Mouse (Mus musculus): Measurements from ENCODE around the gene Ces2h. TPM values are rescaled to one million over a fixed set of nuclear protein-coding genes. Genes with fewer than 3 reads are reported as not detected.
"Not testable (repeated sequence)": the region's sequence is repeated elsewhere in the genome, so short reads cannot be mapped to it uniquely, and the experiment has no call there.

Gene Ces2h
- polyA plus RNA-seq, 1 experiment from 2014 or later, result not detected

DNA sequence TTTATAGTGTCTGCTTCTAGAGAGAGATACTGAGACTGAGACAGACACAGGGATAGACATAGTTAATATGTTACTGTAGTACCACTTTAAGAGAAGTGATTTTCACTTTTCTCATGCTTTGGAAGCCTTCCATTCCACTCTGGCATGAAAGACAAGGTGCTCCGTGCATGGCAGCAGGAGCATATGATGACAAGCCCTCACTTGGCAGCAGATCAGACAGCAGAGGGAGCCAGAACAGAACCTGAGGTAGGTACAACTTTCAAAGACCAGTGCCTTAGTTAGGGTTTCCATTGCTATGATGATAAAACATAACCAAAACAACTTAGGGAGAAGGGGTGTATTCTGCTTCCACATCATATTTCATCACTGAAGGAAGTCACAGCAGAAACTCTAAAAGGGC is 22.4 kb downstream of the Ces2h start:
- Histone ChIP-seq H3K27ac (replicated peaks) (no peak overlapping the region), H3K4me2 (no peak overlapping the region), H3K9me3 (no peaks in the 10 kb centered on the region), H3K27me3 (replicated peaks) (no peaks in the 10 kb centered on the region), H3K9ac (no peak overlapping the region), H3K36me3 (no peaks in the 10 kb centered on the region), H3K4me1 (no peaks in the 10 kb centered on the region), H3K4me3 (no peak overlapping the region)
- WGBS, result 33% methylated on average over 1 of the region's 1 CpGs
- no peak for ATAC-seq (ENCODE audit: extremely low read depth, insufficient number of reproducible peaks, low FRiP score, low TSS enrichment)

DNA sequence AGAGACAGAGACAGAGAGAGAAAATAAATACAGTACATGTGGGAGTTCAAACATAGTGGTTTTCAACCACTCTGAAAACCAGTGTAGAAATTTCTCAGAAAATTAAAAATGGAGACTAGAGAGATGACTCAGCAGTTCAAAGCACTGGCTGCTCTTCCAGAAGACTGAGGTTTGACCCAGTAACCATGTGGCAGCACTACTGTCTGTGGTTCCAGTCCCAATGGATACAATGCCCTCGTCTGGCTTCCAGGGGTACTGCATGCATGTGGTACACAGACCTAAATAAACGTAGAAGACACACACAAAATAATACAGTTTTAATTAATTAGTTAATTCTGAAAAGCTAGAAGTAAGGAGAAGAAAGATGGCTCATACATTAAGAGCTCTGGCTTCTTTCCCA is 24.4 kb downstream of the Ces2h start:
- no peak overlapping the region for H3K4me3 ChIP-seq
- WGBS, result 67% methylated on average over 2 of the region's 2 CpGs
- no peaks in the 10 kb centered on the region for H3K4me1 ChIP-seq
- ATAC-seq (ENCODE audit: extremely low read depth, insufficient number of reproducible peaks, low FRiP score, low TSS enrichment), result no peak
- H3K36me3 ChIP-seq, result no peaks in the 10 kb centered on the region
- H3K27ac ChIP-seq (replicated peaks), result no peak overlapping the region
- H3K4me2 ChIP-seq, result no peak overlapping the region
- no peaks in the 10 kb centered on the region for H3K9me3 ChIP-seq
- H3K27me3 ChIP-seq (replicated peaks), result no peaks in the 10 kb centered on the region
- no peak overlapping the region for H3K9ac ChIP-seq

DNA sequence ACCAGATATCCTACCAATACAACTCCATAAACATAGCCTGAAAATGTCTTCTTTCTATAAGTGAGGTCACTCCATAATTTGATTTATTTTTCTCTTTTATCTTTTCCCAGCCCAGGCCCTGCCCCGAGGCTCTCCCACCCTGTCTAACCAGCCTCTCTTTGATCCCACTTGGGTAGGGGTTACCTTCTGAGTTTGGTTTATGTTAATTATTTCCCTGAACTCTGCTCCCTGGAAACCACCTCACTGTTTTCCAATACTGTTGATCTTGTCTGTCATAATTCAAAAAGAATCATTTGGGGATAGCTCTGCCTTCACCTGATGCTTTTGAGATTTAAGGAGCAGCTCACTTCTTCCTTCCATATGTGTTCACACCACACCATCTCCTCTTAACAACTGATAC is 42.9 kb downstream of the Ces2h start:
- 51% methylated on average over 1 of the region's 1 CpGs for WGBS
- Histone ChIP-seq H3K4me2 (no peak overlapping the region), H3K4me3 (no peak overlapping the region), H3K27ac (replicated peaks) (no peak overlapping the region), H3K9ac (no peak overlapping the region), H3K36me3 (no peaks in the 10 kb centered on the region), H3K27me3 (replicated peaks) (no peaks in the 10 kb centered on the region), H3K4me1 (no peaks in the 10 kb centered on the region), H3K9me3 (0 out of 2 replicates have a peak, but pooled peaks cover 2% of the 10 kb centered on the region)
- ATAC-seq (ENCODE audit: extremely low read depth, insufficient number of reproducible peaks, low FRiP score, low TSS enrichment), result no peak

DNA sequence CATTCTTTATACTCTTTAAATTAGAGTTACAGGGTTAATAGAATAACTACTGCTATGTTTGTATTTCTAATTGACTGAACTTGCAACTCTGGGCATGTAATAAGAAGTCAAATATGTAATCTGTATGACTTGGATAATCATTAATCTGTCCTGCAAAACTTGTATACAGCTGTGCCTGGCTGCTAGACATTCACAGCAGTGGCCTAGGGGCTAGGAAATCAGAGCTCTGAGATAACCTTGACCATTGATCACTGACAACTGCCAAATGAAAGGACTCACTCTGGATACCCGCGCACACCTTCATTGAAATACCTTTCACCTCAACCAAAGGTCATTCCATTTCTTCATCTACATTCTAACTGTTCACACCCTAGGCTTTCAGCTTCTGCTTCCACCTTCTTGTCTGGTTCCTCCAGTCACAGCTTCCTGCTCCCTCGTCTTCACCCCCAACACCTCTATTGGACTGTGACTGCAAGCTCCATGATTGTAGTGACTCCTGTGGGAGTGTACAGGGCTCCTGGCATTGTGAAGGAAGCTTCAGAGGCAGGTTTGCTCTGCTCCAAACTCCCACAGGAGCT is 45.3 kb downstream of the Ces2h start:
- Histone ChIP-seq H3K27ac (replicated peaks) (no peak overlapping the region), H3K27me3 (replicated peaks) (no peaks in the 10 kb centered on the region), H3K9me3 (no peaks in the 10 kb centered on the region), H3K4me3 (no peak overlapping the region), H3K4me2 (no peak overlapping the region), H3K9ac (no peak overlapping the region), H3K4me1 (no peaks in the 10 kb centered on the region), H3K36me3 (no peaks in the 10 kb centered on the region)
- no peak for ATAC-seq (ENCODE audit: extremely low read depth, insufficient number of reproducible peaks, low FRiP score, low TSS enrichment)
- WGBS, result 73% methylated on average over 3 of the region's 3 CpGs

DNA sequence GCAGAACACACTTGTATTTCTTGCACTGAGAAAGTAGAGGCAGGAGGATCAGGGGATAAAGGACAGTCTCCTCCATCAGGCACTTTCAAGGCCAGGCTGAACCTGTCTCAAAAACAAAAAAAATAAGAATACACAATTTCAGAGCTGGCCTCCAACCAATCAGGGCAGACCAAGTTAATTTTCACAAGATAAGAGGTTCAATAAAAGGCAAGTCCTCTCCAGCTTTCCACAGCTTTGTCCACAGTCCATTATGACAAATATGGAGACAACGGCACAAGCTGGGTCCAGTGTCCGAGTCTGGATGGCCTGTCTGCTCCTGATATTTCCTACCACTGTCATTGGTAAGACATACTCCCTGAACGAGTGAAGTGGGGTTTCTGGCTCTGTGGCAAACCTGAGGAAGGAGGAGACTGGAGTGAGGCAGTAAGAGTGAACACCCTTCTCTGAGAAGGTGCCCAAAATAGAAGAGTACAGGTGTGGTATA is 47.8 kb downstream of the Ces2h start, which contains the start of gene Ces3a:
TSS of gene Ces3a (plus strand) at position 231 of the 484 bp plus-strand sequence.
- 56% methylated on average over 3 of the region's 3 CpGs for WGBS
- H3K4me1 ChIP-seq, result no peaks in the 10 kb centered on the region

DNA sequence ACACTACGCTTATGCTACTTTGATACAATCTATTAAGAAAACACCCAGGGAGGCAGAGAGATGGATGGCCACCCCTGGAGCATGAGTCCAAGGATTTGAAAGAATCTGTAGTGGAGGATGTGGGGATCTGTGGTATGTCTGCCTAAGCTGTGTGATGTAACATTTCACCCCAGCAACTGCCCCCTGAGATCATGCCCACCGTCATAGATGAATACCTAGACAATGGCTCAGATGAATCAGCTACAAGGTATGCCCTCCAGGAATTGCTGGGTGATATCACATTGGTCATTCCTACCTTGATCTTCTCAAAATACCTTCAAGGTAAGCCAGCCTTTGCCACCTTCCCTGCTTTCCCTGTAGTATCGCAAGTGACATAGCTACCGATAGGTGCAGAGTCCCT is 55.6 kb downstream of the Ces2h start:
- Histone ChIP-seq H3K9me3 (no peaks in the 10 kb centered on the region), H3K27me3 (replicated peaks) (0 out of 2 replicates have a peak, but pooled peaks cover 5% of the 10 kb centered on the region), H3K27ac (replicated peaks) (no peak overlapping the region), H3K4me1 (no peaks in the 10 kb centered on the region), H3K36me3 (no peaks in the 10 kb centered on the region), H3K4me3 (no peak overlapping the region), H3K9ac (no peak overlapping the region), H3K4me2 (no peak overlapping the region)
- WGBS, result 80% methylated on average over 4 of the region's 4 CpGs
- ATAC-seq (ENCODE audit: extremely low read depth, insufficient number of reproducible peaks, low FRiP score, low TSS enrichment), result no peak

More for the DNA sequence above, 47.8 kb downstream of the Ces2h start, which contains the start of gene Ces3a:
- 0 out of 2 replicates have a peak, but pooled peaks cover under 1% of the 10 kb centered on the region for H3K27me3 ChIP-seq (replicated peaks)
- no peak within 1 kb of the TSS for H3K4me3 ChIP-seq
- no peaks in the 10 kb centered on the region for H3K9me3 ChIP-seq
- no peak within 1 kb of the TSS for H3K4me2 ChIP-seq
- no peaks in the 10 kb centered on the region for H3K36me3 ChIP-seq
- H3K9ac ChIP-seq, result no peak within 1 kb of the TSS
- H3K27ac ChIP-seq (replicated peaks), result no peak within 1 kb of the TSS
- ATAC-seq (ENCODE audit: extremely low read depth, insufficient number of reproducible peaks, low FRiP score, low TSS enrichment), result no peak

DNA sequence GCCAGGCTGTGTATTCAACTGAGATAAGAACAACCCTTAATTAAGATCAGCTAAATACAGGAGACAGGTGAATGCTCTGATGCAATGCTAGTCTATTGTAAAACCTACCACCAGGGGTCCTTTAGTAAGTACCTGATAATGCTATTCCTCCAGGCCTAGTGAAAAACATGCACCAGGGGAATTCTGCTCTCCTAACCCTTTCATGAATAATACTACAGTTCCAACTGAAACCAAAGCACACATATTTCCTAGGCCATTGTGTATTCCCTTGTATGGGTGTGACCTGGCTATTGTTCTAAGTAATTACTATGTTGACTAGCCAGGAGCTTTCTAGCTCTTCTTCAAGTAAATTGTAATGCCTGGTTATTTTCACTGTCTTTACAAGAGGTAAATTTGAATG is 59.4 kb downstream of the Ces2h start:
- no peaks in the 10 kb centered on the region for H3K36me3 ChIP-seq
- no peak overlapping the region for H3K9ac ChIP-seq
- no peak for ATAC-seq (ENCODE audit: extremely low read depth, insufficient number of reproducible peaks, low FRiP score, low TSS enrichment)
- H3K27me3 ChIP-seq (replicated peaks), result no peaks in the 10 kb centered on the region
- H3K4me2 ChIP-seq, result no peak overlapping the region
- H3K9me3 ChIP-seq, result peaks cover 6% of the 10 kb centered on the region
- H3K4me1 ChIP-seq, result no peaks in the 10 kb centered on the region
- H3K27ac ChIP-seq (replicated peaks), result no peak overlapping the region
- H3K4me3 ChIP-seq, result no peak overlapping the region

DNA sequence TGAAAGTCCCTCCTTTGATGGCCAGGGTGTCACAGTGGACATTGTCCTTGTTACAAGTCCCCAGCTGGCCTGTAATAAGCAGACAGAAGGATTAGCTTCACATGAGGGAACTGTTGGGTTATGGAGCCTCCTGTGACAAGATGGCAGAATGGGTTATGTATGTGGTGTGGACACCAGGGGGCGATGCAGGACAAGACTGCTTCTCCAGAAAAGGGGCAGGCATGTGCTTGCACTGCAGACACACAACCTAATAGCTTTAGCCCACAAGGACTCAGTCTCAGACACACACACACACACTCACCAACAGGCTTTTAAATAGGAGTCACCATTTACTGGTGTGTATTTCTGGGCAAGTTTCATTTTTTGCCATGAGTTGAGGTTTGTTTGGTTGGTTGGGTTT is 66.1 kb downstream of the Ces2h start:
- Histone ChIP-seq H3K4me3 (no peak overlapping the region), H3K27me3 (replicated peaks) (0 out of 2 replicates have a peak, but pooled peaks cover 4% of the 10 kb centered on the region), H3K4me1 (no peaks in the 10 kb centered on the region), H3K9me3 (peaks cover 6% of the 10 kb centered on the region), H3K4me2 (no peak overlapping the region), H3K9ac (no peak overlapping the region), H3K36me3 (no peaks in the 10 kb centered on the region), H3K27ac (replicated peaks) (no peak overlapping the region)
- 0% methylated on average over 1 of the region's 1 CpGs for WGBS
- ATAC-seq (ENCODE audit: extremely low read depth, insufficient number of reproducible peaks, low FRiP score, low TSS enrichment), result no peak

DNA sequence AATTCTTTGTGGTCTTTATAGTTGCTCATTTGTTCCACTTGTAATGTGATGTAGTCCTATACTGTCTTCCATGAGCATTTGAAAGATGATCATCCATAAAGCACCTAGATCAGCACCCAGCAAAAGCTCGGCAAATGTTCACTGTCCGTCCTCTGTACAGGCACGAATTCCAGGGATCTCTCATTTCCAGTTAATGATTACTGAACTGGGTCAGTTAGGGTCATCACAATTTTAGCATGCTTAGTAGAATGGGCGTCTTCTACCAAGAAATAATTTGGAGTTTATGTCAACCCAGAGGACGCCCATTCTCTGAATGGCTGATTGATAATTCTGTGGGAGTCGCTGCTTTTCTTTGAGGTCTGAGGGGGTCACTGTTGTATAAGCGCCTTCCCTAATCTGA is 67.3 kb downstream of the Ces2h start:
- not testable (repeated sequence) for H3K9me3 ChIP-seq; H3K27me3 ChIP-seq (replicated peaks); H3K9ac ChIP-seq; H3K4me1 ChIP-seq; H3K4me2 ChIP-seq; H3K27ac ChIP-seq (replicated peaks); H3K4me3 ChIP-seq; H3K36me3 ChIP-seq; ATAC-seq (ENCODE audit: extremely low read depth, insufficient number of reproducible peaks, low FRiP score, low TSS enrichment)
- 62% methylated on average over 7 of the region's 7 CpGs for WGBS

DNA sequence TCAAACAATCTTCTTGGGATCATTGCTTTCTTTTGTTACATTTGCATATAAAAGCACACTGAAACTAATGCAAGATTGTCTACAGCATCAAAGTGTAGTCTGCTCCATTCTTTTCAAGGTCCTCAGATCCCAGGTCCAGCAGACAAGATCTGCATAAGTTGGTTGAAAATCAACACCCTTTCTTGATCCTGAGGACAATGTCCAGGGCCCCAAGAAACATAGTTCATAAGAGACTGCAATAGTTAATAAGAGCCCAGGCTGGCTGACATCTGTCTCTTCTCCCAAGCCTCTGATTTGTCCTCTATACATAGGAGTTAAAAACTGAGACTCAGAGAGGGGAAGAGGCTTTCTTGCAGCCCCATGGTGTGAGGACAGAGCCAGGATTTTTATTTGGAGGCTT is 68.3 kb downstream of the Ces2h start:
- H3K4me2 ChIP-seq, result no peak overlapping the region
- H3K36me3 ChIP-seq, result no peaks in the 10 kb centered on the region
- 0 out of 2 replicates have a peak, but pooled peaks cover 4% of the 10 kb centered on the region for H3K27me3 ChIP-seq (replicated peaks)
- no peaks in the 10 kb centered on the region for H3K4me1 ChIP-seq
- H3K9ac ChIP-seq, result no peak overlapping the region
- H3K4me3 ChIP-seq, result no peak overlapping the region
- no peak for ATAC-seq (ENCODE audit: extremely low read depth, insufficient number of reproducible peaks, low FRiP score, low TSS enrichment)
- H3K27ac ChIP-seq (replicated peaks), result no peak overlapping the region
- no peaks in the 10 kb centered on the region for H3K9me3 ChIP-seq
